Mouse (Mus musculus): Measurements from ENCODE around the gene Hs2st1. TPM values are rescaled to one million over a fixed set of nuclear protein-coding genes. Genes with fewer than 3 reads are reported as not detected.

Hs2st1 gene
- 2.8 and 3.0 TPM in 2 replicates for polyA plus RNA-seq (2012; rRNA removed)

DNA sequence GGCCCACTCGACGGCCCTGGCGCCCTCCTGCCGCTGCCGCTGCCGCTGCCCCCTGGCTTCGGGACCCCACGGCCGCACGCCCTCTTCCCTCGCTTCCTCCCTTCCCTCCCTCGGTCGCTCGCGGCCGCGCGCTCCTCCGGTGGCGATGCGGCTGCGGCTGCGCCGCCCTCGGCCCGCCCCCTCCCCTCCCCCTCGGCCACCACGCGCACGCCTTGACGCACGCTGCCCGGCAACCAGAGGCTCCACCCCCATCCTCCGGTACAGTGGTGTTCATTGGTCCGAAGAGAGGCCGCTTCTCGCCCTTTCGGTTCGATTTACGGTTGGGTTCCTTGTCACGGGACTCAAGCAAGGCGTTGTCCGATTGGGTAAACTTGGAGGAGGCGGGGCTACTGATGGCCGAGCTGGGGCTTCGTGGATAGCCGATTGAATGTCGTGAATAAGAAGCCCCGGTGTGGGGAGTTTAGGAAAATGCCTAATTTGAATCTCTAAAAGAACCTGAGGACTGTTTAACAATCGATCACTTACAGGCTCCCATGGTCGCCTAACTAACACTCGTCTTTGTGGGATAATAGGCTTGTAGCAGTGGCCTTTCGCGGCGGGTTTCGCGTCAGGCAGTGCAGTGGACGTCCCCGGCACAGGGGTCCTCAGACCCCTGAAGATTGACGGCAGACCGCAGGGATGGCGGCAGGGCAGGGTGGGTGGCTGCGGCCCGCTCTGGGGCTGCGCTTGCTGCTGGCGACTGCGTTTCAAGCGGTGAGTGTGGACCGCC lies at the start of gene Hs2st1, which contains the start of gene Selenof:
Gene Hs2st1 (minus strand): TSS at position 135 of the 769 bp plus-strand sequence.
Gene Selenof (plus strand): TSS at position 258 of the 769 bp plus-strand sequence.
- H3K27ac ChIP-seq (ENCODE audit: control insufficient read depth, insufficient read depth, low read depth, low read length) = peak within 1 kb of the TSS; percentile 89
- peaks cover 6% of the 10 kb centered on the region for H3K4me1 ChIP-seq (ENCODE audit: control insufficient read depth, insufficient read depth, low read length)
- H3K27me3 ChIP-seq (ENCODE audit: control insufficient read depth, insufficient read depth, low read length) = no peaks in the 10 kb centered on the region
- TF ChIP-seq CTCF (IDR thresholded peaks at IDR 0.05; ENCODE audit: control insufficient read depth, insufficient read depth, insufficient replicate concordance, low read depth, low read length) = no peak
- TF ChIP-seq POLR2A (IDR thresholded peaks at IDR 0.05; ENCODE audit: control insufficient read depth, low read depth, low read length) = peak; percentile 91
- no peaks in the 10 kb centered on the region for H3K36me3 ChIP-seq (ENCODE audit: control insufficient read depth, insufficient read depth, low read length)
- H3K4me3 ChIP-seq (ENCODE audit: control insufficient read depth, low read depth, low read length) = peak within 1 kb of the TSS; percentile 96

DNA sequence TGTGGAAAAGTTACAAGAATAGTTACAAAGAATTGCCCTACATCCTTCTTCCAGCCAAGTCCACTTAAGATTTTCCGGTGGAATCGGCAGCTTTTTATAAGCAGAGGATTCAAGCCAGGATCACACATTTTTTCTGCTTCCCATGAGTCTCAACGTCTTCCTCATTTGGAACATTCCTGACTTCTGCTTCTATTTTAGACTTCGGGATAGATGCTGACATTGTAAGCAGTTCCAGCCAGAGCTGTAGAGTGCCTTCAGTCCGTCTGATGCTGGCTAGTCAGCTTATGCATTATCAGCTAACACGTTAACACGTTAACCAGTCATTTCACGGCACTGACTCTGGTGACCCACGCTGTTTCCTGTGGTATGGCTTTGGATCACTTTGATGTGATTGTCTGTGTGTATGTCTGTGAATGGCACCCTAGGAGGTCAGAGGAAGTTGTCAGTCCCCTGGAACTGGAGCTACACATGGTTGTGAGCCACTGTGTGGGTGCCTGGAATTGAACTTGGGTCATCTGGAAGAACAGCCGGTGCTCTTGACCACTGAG lies 47.7 kb upstream of the Hs2st1 start:
- Histone ChIP-seq H3K4me1 (ENCODE audit: control insufficient read depth, insufficient read depth, low read length) (no peaks in the 10 kb centered on the region), H3K36me3 (ENCODE audit: control insufficient read depth, insufficient read depth, low read length) (no peaks in the 10 kb centered on the region), H3K27ac (ENCODE audit: control insufficient read depth, insufficient read depth, low read depth, low read length) (no peak overlapping the region), H3K27me3 (ENCODE audit: control insufficient read depth, insufficient read depth, low read length) (no peaks in the 10 kb centered on the region), H3K4me3 (ENCODE audit: control insufficient read depth, low read depth, low read length) (no peak overlapping the region)
- TF ChIP-seq POLR2A (IDR thresholded peaks at IDR 0.05; ENCODE audit: control insufficient read depth, low read depth, low read length) = no peak

DNA sequence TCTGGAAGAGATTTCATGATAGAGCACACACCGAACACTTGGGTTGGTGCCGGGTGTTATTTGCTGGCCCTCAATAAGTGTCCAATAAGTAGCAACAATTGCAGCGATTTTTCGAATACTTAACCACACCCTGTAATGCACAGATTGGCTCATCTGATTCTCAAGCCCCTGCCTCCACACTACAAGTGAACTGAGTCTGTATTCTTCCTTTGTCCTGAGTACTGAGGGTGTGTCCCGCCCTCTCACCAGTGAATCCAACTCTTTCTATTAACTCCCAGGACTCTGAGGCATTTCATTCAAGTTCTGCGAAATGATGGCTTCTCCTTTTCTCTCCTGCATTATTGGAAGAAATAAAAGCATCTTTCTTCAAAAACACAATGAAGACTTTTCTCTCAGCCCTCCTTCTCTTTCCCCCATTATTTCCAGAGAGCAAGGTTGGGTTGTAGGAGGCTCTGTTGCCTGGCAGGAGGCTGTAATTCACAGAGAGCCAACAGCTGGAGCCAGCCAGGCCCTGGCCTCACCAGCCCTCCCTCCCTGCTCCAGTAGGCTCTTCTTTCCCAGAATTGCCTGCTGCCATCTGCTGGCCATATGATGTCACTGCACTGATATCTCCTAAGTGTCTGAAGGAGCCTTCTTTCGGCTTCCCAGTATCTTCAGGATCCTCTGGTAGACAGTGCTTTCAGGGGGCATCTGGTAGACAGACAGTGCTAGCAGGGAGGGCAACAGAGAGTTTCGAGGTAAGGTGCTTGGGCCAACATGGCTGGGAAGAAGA lies 46.9 kb upstream of the Hs2st1 start:
- Histone ChIP-seq H3K27me3 (ENCODE audit: control insufficient read depth, insufficient read depth, low read length) (no peaks in the 10 kb centered on the region), H3K27ac (ENCODE audit: control insufficient read depth, insufficient read depth, low read depth, low read length) (no peak overlapping the region)
- TF ChIP-seq POLR2A (IDR thresholded peaks at IDR 0.05; ENCODE audit: control insufficient read depth, low read depth, low read length) (no peak), CTCF (IDR thresholded peaks at IDR 0.05; ENCODE audit: control insufficient read depth, insufficient read depth, insufficient replicate concordance, low read depth, low read length) (peak; percentile 72; the same call in 1 of the 2 replicates)

GRCm38 (mm10) chr3:144615459-144615858 lies 45.5 kb upstream of the Hs2st1 start:
- Histone ChIP-seq H3K27ac (ENCODE audit: control insufficient read depth, insufficient read depth, low read depth, low read length) (no peak overlapping the region), H3K4me1 (ENCODE audit: control insufficient read depth, insufficient read depth, low read length) (no peaks in the 10 kb centered on the region), H3K4me3 (ENCODE audit: control insufficient read depth, low read depth, low read length) (no peak overlapping the region), H3K27me3 (ENCODE audit: control insufficient read depth, insufficient read depth, low read length) (no peaks in the 10 kb centered on the region), H3K36me3 (ENCODE audit: control insufficient read depth, insufficient read depth, low read length) (no peaks in the 10 kb centered on the region)
- TF ChIP-seq POLR2A (IDR thresholded peaks at IDR 0.05; ENCODE audit: control insufficient read depth, low read depth, low read length) (no peak), CTCF (IDR thresholded peaks at IDR 0.05; ENCODE audit: control insufficient read depth, insufficient read depth, insufficient replicate concordance, low read depth, low read length) (no peak)

More for the DNA sequence above, 46.9 kb upstream of the Hs2st1 start:
- Histone ChIP-seq H3K4me3 (ENCODE audit: control insufficient read depth, low read depth, low read length) (no peak overlapping the region), H3K4me1 (ENCODE audit: control insufficient read depth, insufficient read depth, low read length) (no peaks in the 10 kb centered on the region), H3K36me3 (ENCODE audit: control insufficient read depth, insufficient read depth, low read length) (no peaks in the 10 kb centered on the region)

GRCm38 (mm10) chr3:144614698-144615097 lies 44.7 kb upstream of the Hs2st1 start:
- TF ChIP-seq CTCF (IDR thresholded peaks at IDR 0.05; ENCODE audit: control insufficient read depth, insufficient read depth, insufficient replicate concordance, low read depth, low read length) (no peak), POLR2A (IDR thresholded peaks at IDR 0.05; ENCODE audit: control insufficient read depth, low read depth, low read length) (no peak)
- H3K27ac ChIP-seq (ENCODE audit: control insufficient read depth, insufficient read depth, low read depth, low read length) = no peak overlapping the region
- H3K27me3 ChIP-seq (ENCODE audit: control insufficient read depth, insufficient read depth, low read length) = no peaks in the 10 kb centered on the region
- H3K4me1 ChIP-seq (ENCODE audit: control insufficient read depth, insufficient read depth, low read length) = no peaks in the 10 kb centered on the region
- no peaks in the 10 kb centered on the region for H3K36me3 ChIP-seq (ENCODE audit: control insufficient read depth, insufficient read depth, low read length)
- H3K4me3 ChIP-seq (ENCODE audit: control insufficient read depth, low read depth, low read length) = no peak overlapping the region

DNA sequence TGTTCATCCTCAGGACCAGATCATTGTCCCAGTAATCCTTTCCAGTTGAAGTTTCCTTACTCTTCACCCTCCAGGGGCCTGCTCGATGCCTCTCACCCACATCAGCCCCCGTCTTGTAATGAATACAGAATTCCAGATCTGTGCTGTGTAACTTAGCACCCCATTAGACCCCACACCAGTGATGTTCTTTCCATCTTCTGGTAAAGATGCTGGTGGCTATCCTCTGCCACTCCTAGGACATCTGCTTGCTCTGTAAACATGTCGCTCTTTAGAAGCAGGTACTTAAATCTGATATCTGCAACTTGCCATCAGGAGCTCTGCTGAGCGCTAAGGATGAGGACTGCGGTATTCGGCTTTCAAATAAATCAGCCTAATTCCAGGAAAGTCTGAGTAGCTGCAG lies 44.3 kb upstream of the Hs2st1 start:
- no peaks in the 10 kb centered on the region for H3K27me3 ChIP-seq (ENCODE audit: control insufficient read depth, insufficient read depth, low read length)
- no peak overlapping the region for H3K27ac ChIP-seq (ENCODE audit: control insufficient read depth, insufficient read depth, low read depth, low read length)
- no peaks in the 10 kb centered on the region for H3K36me3 ChIP-seq (ENCODE audit: control insufficient read depth, insufficient read depth, low read length)
- H3K4me1 ChIP-seq (ENCODE audit: control insufficient read depth, insufficient read depth, low read length) = no peaks in the 10 kb centered on the region
- TF ChIP-seq CTCF (IDR thresholded peaks at IDR 0.05; ENCODE audit: control insufficient read depth, insufficient read depth, insufficient replicate concordance, low read depth, low read length) (no peak), POLR2A (IDR thresholded peaks at IDR 0.05; ENCODE audit: control insufficient read depth, low read depth, low read length) (no peak)
- no peak overlapping the region for H3K4me3 ChIP-seq (ENCODE audit: control insufficient read depth, low read depth, low read length)

GRCm38 (mm10) chr3:144612382-144612781 lies 42.4 kb upstream of the Hs2st1 start:
- no peak overlapping the region for H3K27ac ChIP-seq (ENCODE audit: control insufficient read depth, insufficient read depth, low read depth, low read length)

More at GRCm38 (mm10) chr3:144612382-144612781, 42.4 kb upstream of the Hs2st1 start:
- no peak overlapping the region for H3K4me3 ChIP-seq (ENCODE audit: control insufficient read depth, low read depth, low read length)
- TF ChIP-seq POLR2A (IDR thresholded peaks at IDR 0.05; ENCODE audit: control insufficient read depth, low read depth, low read length) (no peak), CTCF (IDR thresholded peaks at IDR 0.05; ENCODE audit: control insufficient read depth, insufficient read depth, insufficient replicate concordance, low read depth, low read length) (no peak)
- H3K4me1 ChIP-seq (ENCODE audit: control insufficient read depth, insufficient read depth, low read length) = no peaks in the 10 kb centered on the region
- no peaks in the 10 kb centered on the region for H3K36me3 ChIP-seq (ENCODE audit: control insufficient read depth, insufficient read depth, low read length)
- H3K27me3 ChIP-seq (ENCODE audit: control insufficient read depth, insufficient read depth, low read length) = no peaks in the 10 kb centered on the region
